Mouse (Mus musculus) lung, adult 2 months (tissue): ENCODE measurements around the gene Gm10563.

ENCODE experiments used
- CTCF ChIP-seq: fragments of 200-500 bp; IDR thresholded peaks from 2 replicates; pipeline ENCODE4 v1.5.1; 2011; ENCODE audit warnings: mild to moderate bottlenecking, low read length, control low read depth; ENCODE audit not compliant: insufficient read depth
- POLR2A ChIP-seq: fragments of 200-500 bp; IDR thresholded peaks from 2 replicates; pipeline ENCODE4 v1.6.1; 2011; ENCODE audit warnings: low read depth, mild to moderate bottlenecking, control low read depth, low read length, borderline replicate concordance; ENCODE audit errors: extremely low read depth

DNA sequence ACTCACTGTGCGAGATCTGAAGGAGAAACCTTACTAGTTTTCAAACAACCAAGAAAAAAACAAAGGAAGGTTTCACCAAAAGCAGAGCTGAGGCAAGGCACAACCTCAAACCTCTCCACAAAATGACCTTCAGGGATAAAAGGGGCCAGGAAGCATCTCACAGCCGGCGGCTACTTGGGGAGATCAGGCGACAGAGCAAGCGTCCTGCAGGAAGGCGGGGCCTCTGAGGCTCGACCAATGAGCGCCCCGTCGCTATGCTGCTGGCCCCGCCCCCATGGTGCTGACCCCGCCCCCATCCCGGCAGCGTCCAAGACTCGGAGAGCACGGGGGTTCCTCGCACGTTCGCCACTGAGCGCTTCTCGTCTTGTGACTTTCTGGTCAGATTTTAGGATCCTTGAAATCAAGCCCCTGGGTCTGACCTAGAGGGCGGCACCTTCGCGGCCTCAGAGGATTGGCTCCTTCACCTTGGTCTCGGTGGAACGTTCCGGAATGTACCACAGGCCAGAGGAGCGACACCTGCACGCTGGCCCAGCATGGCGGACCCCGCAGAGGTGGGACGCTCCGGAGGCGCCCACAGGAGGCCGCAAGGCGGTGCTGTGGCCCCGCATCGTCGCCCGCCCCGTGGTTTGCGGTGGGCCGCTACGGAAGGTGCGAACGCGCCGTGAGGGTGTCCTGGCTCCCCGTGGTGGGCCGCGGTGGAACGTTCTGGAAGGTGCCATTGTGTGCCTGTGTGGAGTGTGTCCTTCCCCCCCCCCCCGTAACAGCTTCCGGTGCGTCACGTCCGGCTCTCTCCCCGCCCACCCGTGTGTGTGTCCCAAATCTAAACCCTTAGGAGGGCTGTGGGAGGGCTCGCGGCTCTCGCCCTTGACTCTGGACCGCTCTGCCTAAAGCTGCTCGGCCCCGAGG, 43.9 kb downstream of the Gm10563 start, which contains the start of gene Slc35e2:
- TF ChIP-seq CTCF (no peak), POLR2A (peak; percentile 80; the same call in 1 of the 2 replicates)
